Mouse (Mus musculus) cerebellum, postnatal 25 days (tissue): ENCODE measurements at regions not wholly inside any gene's neighbourhood (a gene's known extent, or its start where the extent isn't known, plus 50 kb on each side); places are given as distances from the start of the nearest gene placed in this dataset.

ENCODE experiments used
- DNase-seq, 2 experiments: peaks; one replicate each; pipeline ENCODE4 v3.0.0; 2021; ENCODE audit warnings: mixed read lengths in 2 of 2

DNA sequence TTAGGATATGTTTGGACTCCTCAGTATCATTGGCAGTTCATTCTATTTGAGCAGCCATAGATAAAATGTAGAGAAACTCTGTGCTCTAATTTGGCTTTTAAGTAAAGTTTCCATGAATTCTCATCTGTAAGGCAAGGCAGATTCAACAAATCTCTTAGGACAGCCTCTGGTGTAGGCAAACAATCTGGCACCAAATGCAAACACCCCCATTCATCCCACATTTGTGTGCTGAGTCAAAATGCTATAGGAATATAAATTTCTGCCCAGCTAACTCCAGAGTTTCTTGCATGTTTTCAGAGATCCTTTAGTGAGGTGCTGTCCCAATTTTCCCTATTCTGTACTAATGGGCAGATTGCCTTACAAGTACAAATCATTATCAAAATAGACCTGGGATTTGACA is 695.7 kb upstream of the Kif18a start:
- DNase-seq: no peak

DNA sequence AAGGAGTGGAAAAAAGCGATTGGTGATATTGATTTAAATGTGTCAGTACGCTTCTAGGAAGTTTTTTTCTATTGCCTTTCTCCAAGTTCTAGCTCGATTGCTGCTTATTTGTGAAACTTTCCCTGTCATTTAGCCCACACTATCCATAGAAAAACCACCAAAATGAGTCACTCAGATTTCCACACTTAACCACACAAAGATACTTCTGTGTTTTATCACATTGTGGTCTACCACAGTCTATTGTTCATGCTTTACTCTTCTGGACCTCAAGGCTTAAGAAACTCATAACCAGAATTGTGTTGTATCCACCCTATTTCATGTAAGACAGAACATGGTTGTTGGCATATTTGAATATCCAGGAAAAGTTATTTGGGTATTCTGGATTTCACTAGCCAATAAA is 687.0 kb upstream of the Kif18a start:
- DNase-seq: no peak

DNA sequence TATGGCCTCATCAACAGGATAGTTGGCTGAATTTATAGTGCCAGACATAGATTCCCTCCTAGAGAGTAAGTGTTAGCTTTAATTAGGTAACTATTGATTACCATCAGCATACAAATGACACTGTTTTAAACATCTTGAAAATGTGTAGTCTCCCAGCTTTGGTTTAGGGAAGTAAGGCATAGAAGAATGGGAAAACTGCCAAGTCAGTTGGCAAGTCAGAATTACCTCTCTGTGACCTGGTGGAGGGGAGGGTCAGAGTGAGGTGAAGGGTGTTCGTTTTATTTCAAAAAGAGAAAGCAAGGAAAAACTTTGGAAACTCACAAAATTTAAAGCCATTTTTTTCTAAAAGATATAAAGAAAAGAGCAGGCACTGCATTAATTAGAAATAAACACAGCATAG is 680.2 kb upstream of the Kif18a start:
- no peak for DNase-seq

DNA sequence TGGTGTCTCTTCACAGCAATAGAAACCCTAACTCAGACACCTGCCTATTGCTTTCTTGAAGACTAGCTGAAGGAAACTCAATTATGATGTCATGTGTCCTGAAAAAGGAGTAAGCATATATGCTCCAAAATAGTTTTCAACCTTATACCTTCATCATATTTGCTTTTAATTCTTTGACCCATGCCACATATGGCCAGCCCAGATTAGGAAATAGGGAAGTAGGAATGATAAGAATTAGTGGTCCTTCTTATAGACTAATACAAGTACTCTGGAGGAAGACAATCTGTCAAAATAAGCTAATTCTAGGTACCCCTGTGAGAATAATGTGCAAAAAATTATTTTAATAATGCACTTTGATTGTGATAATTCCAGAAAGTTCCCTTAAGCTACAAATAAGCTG is 661.0 kb upstream of the Kif18a start:
- DNase-seq: no peak

DNA sequence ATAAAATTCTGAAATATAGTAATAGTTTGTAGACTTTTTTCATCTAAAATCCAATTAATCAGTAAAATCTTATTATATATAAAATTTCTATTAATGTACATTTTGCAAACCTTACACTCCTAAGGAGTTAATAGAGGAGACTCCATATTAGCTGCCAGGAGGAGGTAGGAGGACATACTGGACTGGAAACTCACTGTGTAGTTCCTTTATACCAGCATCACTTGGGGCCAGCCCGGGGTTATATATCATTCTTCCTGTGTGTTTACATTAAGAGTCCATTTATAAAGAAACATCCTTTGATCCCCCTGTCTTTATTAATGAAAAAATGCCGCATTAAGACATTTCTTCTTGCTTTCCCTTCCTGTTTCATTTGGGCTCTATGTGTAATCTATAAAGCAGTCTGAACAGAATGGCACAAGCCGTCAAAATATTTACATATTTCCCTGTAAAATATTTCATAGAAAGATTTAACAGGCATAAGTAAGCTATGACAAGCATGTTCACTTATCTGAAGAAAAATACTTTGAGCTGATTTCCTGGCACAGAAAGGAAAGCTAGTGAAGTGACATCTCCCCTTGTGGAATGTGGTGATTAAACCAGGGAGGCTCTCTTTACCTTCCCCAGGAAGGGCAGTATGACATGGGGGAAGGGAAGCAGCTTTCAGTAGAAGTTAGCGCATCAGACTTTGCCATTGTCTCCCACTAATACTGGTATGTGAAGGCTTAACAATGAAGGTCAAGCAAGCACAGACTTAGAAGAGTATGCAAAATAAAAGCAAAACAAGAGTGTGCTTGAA is 658.0 kb upstream of the Kif18a start:
- DNase-seq: no peak

DNA sequence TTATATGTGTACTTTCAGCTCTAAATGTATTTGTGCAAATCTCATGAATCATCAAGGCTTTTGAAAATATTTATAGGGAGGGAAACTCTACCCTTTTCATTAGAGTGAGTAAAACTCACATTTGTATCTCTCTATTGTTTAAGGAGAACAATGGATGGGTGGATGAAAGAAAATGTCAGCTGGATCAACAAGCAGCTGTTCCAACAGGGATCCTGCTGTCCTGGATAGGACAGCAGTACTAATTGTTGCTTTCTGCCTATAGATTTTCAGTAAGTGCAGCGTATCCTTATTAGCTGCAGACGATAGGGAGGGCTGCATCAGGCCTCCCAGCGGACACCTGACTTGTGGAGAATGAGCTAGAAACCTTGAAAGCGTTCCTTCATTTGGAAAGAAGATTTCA is 644.9 kb upstream of the Kif18a start:
- no peak for DNase-seq

DNA sequence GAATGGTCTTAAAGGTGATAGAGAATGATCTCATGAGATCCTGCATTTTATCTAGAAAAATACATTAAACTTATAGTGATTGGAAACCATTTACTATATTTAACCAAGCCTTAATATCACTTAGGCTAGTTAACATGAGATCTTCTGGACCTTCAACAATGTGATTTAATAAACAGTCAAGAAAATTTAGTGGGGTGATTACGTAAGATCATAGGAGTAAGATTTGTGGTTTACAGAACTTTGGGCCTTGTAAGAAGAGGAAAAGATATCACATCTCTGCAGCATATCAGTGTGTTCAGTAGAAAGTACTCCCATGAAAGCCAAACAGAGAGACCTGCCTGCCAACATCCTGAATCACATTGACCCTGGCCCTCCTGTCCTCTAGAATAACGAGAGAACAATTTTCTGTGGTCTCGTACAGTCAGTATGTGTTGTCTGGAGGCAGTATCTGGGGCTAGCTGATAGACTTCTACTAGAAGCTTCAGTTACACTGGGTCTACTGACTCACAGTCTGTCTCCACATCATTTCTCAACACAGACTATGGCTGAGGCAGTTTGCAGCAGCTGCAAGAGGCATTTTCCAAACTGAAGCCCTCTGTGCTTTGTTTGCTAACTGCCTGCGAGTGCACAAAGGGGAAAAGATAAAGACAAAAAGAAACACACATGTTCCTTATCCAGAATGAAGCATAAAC is 619.7 kb upstream of the Kif18a start:
- no peak for DNase-seq

DNA sequence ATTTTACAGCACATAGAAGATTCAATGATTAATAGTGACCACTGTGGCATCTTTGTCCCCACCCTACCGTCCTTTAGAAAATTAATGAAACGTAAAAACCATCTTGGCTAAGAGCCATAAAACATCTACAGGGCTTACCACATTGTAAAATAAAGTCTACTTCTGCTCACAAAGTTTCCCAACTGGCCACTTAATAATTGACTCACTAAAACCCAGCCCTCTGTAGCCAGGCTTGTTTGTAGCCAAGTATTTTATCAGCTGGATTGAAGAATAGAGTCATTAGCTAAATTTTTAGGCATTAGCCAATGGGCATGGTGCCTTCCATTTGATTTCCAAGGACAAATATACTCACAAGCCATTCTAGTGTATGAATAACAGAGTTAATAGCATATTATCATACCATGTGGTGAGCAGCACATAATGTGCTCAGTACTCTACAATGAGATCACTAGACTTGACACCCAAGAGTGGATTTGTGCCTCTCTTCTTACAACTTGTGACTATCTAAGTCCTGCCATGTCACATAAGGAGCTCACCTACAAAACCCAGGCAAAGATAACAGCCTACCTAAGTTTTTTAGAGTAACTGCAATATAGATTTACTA is 602.7 kb upstream of the Kif18a start:
- DNase-seq: no peak

DNA sequence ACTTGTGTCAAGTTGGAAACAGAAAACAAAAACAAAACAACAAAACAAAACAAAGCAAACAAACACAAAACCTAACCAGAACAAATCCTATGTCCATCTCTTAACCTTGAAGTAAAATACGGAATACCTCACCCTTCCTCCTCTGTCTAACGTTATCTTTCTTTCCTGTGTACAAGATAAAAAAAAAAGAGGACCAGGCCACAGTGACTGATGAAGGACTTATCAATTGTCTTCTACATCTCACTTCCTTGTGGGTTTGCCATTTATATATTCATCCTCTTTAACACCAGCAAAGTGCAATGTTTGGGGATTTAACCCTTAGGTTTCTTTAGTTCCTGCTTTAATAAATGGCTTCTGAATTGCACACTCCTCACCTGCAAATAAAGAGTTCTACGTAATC is 599.0 kb upstream of the Kif18a start:
- DNase-seq: no peak

DNA sequence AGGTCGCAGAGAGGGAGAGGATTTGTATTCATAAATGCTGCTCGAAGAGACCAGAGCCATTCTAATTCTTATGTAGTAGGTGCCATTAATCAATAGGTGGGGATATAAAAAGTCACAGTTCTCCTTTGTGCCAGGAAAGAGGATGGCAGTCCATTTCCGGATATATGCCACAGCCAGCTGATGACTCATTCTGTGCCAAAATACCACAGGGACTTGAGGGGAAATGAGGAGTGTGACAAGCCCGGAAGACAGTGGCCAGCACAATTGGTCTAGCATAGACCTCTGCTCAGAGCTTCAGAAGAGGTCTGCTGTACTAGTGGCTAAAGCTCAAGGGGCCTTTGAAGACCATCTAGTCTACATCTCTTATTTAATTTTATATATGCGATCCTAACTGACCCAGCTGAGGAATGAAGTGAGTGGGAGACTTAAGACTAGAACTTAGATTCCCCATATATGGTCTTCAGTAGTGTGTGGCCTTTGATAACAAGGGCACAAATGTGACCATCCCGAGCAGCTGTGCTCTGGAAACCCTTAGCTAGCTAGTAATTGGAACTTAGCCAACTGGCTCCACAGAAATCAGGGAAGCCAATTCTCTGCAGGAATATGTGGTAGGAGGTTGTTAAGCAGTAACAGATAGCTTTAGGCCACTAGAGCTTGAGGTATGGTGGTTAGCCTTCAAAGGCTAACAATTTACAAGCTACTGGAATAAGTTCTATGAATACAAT is 594.4 kb upstream of the Kif18a start:
- DNase-seq: peak in 1 of 2 experiments; percentile 9

DNA sequence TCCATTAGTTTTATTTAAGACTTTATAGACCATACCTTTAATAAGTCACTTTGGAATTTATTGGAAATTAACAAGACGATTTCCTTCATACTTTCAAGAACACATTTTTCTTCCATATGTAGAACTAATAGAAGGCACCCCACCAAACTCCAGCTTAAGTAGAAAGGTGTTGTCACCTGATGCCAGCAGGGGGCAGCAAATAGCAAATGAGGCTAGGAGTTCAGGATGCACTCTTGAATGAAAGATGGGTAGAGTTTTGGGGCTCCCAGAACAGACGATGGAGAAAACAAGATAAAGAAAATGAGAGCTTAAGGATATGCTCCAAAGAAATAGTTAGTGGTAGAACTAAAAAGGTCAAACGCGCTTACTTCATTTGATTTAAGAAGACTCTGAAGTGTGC is 590.4 kb upstream of the Kif18a start:
- peak; percentile 45 to 74 for DNase-seq

DNA sequence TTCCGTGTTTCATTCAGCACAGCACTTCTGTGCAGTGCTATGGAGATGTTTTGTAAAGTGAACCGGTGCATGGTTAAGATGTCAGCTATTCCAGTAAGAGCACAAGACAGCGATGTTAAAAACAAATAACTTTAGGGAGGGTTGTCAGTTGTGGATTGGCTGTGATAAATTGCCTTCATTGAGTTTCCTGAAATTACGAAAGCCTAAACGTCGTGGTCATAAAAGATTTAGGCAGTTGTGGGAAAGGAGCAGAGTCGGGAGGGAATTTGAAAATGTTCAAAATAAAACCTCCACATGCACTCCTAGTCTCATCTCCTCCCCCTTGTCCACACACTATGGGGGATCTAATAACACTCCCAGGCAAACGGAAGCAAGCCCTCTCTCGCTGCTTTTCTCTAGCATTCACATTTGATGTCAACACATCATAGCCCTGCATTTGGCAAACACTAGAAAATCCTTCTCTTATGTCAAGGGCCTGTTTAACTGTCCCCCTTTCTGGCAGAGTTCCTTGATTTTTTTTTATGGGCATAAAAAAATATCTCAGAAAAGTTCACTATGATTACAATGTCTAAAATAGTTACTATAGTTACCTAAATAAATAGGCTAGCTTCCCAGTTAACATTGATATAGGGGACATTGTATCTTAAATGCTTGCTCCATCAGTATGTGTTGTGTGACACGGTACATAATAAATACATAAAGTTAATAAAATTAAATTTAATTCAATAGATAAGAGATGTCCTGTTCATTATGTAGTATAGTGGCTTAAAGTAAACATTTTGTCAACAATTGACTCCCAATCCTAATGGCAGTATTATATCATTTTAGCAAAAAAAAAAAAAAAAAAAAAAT is 589.2 kb upstream of the Kif18a start:
- no peak for DNase-seq

DNA sequence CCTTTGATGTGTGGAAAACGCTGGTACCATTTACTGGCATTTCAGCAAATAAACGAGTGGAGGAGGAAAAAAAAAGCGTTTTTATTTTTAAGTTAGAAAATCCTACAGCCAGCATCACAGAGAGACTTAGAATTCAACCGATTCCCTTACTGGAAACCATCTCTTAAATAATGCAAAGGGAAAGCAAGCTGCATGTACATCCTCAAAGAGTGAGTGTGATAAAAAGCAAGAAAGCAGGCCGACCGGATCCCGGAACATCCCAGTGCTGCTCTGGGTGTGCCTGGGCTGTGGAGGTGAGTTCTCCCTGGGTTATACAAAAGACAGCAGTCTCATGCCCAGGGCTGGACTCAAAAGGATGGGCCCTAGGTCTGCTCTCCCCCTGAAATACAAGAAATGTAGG is 579.2 kb upstream of the Kif18a start:
- no peak for DNase-seq

DNA sequence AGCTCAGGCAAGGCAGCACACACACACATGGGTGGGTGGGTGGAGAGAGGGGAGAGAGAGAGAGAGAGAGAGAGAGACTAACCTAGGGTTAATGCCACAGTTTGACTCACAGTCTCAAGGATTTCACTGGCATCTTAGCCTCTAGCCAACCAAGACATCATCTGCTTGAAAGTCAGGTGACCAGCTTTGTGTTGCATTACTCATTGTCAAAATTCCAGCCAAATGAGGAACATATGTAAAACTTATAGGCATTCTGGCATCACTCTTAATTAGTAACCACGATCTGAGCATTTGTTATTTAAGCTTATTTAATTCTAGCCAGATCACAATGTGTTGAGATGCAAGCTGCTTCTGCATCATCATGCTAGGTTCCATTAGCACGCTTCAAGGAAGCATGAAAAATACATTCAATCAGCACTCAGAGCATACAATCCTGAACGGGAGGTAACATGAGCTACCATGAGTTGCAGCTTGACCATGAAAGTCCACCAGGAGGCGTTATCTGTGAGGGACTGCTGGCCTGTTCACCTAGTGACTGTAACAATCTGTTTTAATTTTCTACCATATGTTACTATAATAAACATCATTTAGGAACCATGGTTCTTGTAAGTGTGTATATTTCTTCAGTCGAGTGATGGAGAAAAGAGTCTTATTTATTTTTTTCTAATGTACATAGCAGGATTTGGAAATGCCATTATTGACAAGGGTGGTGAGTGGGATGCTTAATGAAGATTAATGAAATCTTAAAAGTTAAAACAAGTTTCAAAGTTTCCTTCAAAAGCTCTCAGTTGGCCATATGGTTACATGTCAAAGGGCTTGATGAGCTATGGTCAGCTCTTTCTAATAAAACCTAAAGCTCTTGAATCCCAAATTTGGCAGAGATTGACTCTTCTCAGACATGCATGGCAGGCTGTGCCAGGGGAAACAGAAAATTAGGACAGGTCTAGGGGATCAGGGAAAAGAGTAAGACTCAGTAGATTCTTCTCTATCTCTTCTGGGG is 572.4 kb upstream of the Kif18a start:
- DNase-seq: peak in 1 of 2 experiments; percentile 4

DNA sequence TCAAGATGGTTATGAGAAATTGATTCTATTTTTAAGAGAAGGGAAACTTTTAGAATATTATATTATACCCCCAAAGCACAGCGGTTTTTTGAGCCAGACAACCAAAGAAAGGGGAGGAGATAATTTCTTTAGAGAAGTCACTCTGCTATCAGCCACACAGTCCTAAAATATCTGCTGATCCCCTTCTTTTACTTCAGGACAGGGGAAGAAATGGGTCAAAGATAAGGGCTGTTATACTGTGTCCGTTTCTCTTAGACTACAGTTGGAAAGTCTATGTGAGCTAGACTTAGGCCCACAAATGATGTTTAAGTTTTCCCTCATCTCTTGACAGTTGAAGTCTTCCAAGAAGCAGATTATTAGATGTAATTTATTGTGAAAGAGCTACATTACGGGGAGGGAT is 538.5 kb upstream of the Kif18a start:
- no peak for DNase-seq

DNA sequence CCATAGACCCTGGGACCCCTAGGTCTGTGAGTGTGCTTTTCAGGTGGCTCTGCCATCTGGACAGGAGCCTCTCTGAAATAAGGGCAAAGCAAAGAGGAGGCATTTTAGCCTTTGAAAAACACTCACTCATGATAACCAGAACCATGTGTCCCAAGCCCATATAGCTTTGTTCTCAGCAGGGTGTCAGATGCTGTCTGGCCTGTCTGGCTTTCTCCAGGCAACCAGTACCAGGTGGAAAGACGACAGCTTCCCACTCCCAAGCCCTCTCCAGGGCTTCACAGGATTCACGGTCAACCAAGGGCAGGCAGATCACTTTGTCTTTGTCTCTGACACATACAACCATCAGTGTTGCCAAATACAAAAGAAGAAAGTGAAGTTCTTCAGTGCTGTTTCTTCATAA is 537.0 kb upstream of the Kif18a start:
- DNase-seq: no peak

DNA sequence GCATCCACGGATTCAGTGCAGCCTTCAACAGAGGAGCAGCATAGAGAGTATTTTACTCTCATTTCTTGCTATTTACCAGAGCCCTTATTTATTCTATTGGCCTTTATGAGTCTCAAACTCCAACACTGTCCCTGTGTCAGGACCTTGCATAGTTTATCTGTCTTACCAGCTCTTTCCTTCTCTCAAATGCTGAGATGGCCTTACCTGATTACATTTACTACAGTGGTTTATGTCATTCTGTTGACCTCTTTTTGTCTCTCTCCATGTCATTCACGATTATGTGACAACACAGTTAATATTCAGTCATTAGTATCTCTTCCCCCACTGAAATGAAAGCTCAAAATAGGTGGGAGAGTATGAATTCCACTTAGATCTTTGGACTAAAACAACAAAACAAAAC is 535.7 kb upstream of the Kif18a start:
- no peak for DNase-seq

DNA sequence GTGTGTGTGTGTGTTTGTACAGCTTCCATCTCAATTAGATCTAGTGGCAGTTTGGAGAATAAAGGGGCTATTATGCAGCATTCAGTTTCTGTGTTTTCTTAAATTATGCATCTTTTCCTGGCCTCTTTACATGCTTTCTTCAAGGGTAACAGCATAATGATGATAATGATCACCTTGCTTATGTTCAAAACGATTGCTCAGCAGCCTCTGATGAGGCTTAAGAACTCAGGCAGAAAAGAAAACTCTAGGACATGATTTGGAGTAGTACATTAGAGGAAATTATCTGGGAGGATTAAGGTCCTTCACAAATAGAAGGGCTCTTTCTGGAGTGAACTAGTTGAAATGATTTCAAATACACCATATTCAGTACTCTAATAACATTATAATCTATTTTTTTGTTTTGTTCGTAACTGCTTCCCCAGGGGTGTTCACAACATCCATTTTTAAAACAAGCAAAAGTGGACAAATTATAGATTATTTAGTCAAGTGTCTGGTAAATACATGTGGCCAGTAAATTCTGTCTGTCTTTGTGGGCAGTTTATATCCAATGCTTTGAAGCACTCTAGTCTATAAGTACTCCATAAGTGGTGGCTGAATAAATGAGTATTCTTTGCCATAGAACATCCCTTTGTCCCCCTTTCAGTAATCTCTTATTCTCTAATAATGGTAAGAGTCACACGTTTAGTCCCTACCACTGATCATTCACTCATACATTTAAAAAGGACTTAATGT is 526.9 kb upstream of the Kif18a start:
- DNase-seq: no peak

DNA sequence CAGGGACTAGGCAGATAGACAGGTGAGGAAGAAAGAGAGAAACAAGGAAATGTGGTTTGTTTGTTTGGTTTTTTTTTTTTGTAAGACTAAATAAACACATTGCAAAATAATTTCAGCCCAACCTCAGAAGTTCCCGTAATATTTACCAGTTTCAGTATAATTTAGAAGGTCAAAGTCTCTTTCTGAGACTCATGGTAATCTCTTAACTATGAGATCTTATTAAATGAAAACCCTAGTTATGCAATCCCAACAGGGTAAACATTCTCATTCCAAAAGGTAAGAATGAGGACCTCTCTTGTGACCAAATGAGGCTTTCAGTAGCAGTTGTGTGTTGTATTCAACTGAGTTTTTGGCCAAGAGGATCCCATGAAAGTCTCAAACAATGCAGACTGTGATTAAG is 524.7 kb upstream of the Kif18a start:
- DNase-seq: no peak

DNA sequence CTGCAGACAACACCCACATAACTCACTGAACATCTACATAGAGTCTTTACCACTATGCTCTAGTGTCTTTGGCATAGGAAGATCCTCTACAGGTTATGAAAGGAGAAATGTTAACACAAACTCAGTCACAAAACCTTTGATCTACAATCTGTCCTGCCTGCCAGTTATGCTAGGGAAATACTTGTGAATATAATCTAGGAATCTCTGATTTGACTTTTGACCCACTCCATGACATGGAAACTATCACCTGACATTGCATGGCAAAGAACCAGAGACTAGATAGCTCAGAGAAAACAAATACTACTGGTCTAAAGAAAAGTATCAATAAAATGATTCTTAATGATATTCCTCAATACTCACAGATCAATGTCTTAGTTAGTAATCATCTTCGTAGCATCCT is 524.3 kb upstream of the Kif18a start:
- no peak for DNase-seq

DNA sequence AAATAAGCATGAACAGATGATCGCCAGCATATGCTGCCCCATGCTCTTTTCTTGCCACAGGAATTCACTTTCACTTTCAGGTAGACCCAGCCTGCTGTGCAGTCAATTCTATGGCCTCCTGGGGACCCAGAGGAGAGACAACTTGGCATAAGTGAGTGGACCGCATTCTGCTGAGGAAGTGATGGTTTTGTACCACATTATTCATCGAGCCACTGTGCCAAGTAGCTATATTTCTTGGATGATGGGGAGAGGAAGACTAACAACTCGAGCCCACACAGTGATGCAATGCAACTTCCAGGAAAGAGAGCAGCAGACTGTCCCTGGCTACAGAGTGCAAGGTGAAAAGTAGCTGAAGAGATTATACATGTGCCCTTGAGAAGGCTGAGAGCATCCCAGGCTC is 515.8 kb upstream of the Kif18a start:
- peak; percentile 43 to 47 for DNase-seq
